Mouse (Mus musculus) liver, embryonic 15.5 days (tissue): Measurements from ENCODE around the gene Cdk6. TPM values are rescaled to one million over a fixed set of nuclear protein-coding genes. Genes with fewer than 3 reads are reported as not detected.
"Not testable (repeated sequence)": the region's sequence is repeated elsewhere in the genome, so short reads cannot be mapped to it uniquely, and the experiment has no call there.

Experiments used
- ATAC-seq: fragments of 200-750 bp; cut with Nextera tagmentation; 2 replicates; pipeline ENCODE4 v1.8.0; 2017; ENCODE audit warnings: moderate number of reproducible peaks, mild to moderate bottlenecking, moderate library complexity; ENCODE audit not compliant: insufficient read depth
- H3K27ac ChIP-seq: fragments of 300-500 bp; sonication (generic); replicated peaks from 2 replicates; pipeline ENCODE4 v1.5.1; 2015; ENCODE audit warnings: mild to moderate bottlenecking, inconsistent platforms
- H3K27me3 ChIP-seq: fragments of 300-500 bp; sonication (generic); 2 replicates; pipeline ENCODE4 v1.6.1; 2015; ENCODE audit warnings: mild to moderate bottlenecking, inconsistent platforms
- H3K36me3 ChIP-seq: fragments of 300-500 bp; sonication (generic); replicated peaks from 2 replicates; pipeline ENCODE4 v1.6.1; 2015; ENCODE audit warnings: moderate library complexity, mild to moderate bottlenecking, inconsistent platforms
- H3K4me1 ChIP-seq: fragments of 300-500 bp; sonication (generic); replicated peaks from 2 replicates; pipeline ENCODE4 v1.6.1; 2015; ENCODE audit warnings: inconsistent platforms
- H3K4me2 ChIP-seq: fragments of 300-500 bp; sonication (generic); 2 replicates; pipeline ENCODE4 v1.6.1; 2015; ENCODE audit warnings: moderate library complexity, mild to moderate bottlenecking, inconsistent platforms
- H3K4me3 ChIP-seq: fragments of 300-500 bp; sonication (generic); replicated peaks from 2 replicates; pipeline ENCODE4 v1.5.1; 2015; ENCODE audit warnings: mild to moderate bottlenecking, inconsistent platforms
- H3K9ac ChIP-seq: fragments of 300-500 bp; sonication (generic); 2 replicates; pipeline ENCODE4 v1.6.1; 2015; ENCODE audit warnings: moderate library complexity, mild to moderate bottlenecking, inconsistent platforms
- H3K9me3 ChIP-seq: fragments of 300-500 bp; sonication (generic); replicated peaks from 2 replicates; pipeline ENCODE4 v1.6.1; 2016; ENCODE audit warnings: inconsistent platforms
- WGBS: fragments of 180-500 bp; shearing (Covaris S2); methylation state at CpG from one replicate; pipeline ENCODE4 v1.1.7; 2015; ENCODE audit warnings: mixed read lengths; ENCODE audit not compliant: insufficient replicate concordance; 5-methylcytosine and 5-hydroxymethylcytosine counted together
- polyA plus RNA-seq: library from polyadenylated mRNA; unstranded; fragments of >200 nt; fragmentation: Nextera tagmentation; extraction: Ambion mirVana; gene quantifications from 2 replicates; pipeline ENCODE4 v1.2.1, GENCODE M21; 2015

Cdk6 gene
- polyA plus RNA-seq, 1 experiment from 2014 or later, result 19.2 TPM

- Histone ChIP-seq H3K36me3 (0 out of 2 replicates have a peak, but pooled peaks cover 7% of the 10 kb centered on the region), H3K9me3 (no peaks in the 10 kb centered on the region)
- WGBS, result 76% methylated on average over 6 of the region's 6 CpGs
Measured at GRCm38 (mm10) chr5:3396214-3396613, 54.9 kb downstream of the Cdk6 start.

GRCm38 (mm10) chr5:3396910-3397575, 55.8 kb downstream of the Cdk6 start:
- Histone ChIP-seq H3K4me2 (no peak overlapping the region), H3K27ac (no peak overlapping the region), H3K4me3 (no peak overlapping the region), H3K4me1 (peaks cover 10% of the 10 kb centered on the region; the same call in 1 of the 2 replicates), H3K9me3 (no peaks in the 10 kb centered on the region), H3K36me3 (0 out of 2 replicates have a peak, but pooled peaks cover 3% of the 10 kb centered on the region), H3K9ac (no peak overlapping the region), H3K27me3 (no peaks in the 10 kb centered on the region)
- 74% methylated on average over 11 of the region's 11 CpGs for WGBS
- no peak for ATAC-seq

More at GRCm38 (mm10) chr5:3396214-3396613, 54.9 kb downstream of the Cdk6 start:
- Histone ChIP-seq H3K27ac (no peak overlapping the region), H3K27me3 (no peaks in the 10 kb centered on the region), H3K4me1 (peaks cover 10% of the 10 kb centered on the region; the same call in 1 of the 2 replicates), H3K9ac (no peak overlapping the region), H3K4me3 (no peak overlapping the region), H3K4me2 (no peak overlapping the region)
- no peak for ATAC-seq

- Histone ChIP-seq H3K4me1 (peaks cover 4% of the 10 kb centered on the region; the same call in 1 of the 2 replicates), H3K4me3 (no peak overlapping the region), H3K4me2 (no peak overlapping the region), H3K9ac (no peak overlapping the region), H3K36me3 (0 out of 2 replicates have a peak, but pooled peaks cover 3% of the 10 kb centered on the region), H3K9me3 (no peaks in the 10 kb centered on the region), H3K27ac (no peak overlapping the region), H3K27me3 (no peaks in the 10 kb centered on the region)
- no peak for ATAC-seq
- WGBS, result 73% methylated on average over 7 of the region's 7 CpGs
Measured at GRCm38 (mm10) chr5:3399784-3400494, 58.7 kb downstream of the Cdk6 start.

- ATAC-seq, result no peak
- H3K4me3 ChIP-seq, result no peak overlapping the region
- no peaks in the 10 kb centered on the region for H3K27me3 ChIP-seq
- no peak overlapping the region for H3K9ac ChIP-seq
- H3K27ac ChIP-seq, result no peak overlapping the region
- WGBS, result 38% methylated on average over 6 of the region's 6 CpGs
- H3K4me1 ChIP-seq, result no peaks in the 10 kb centered on the region
- no peaks in the 10 kb centered on the region for H3K36me3 ChIP-seq
- H3K9me3 ChIP-seq, result no peaks in the 10 kb centered on the region
- no peak overlapping the region for H3K4me2 ChIP-seq
Measured at GRCm38 (mm10) chr5:3405102-3405501, 63.8 kb downstream of the Cdk6 start.

- Histone ChIP-seq H3K27ac (no peak overlapping the region), H3K4me2 (no peak overlapping the region), H3K4me3 (no peak overlapping the region), H3K9ac (no peak overlapping the region), H3K27me3 (no peaks in the 10 kb centered on the region), H3K9me3 (no peaks in the 10 kb centered on the region), H3K4me1 (no peaks in the 10 kb centered on the region), H3K36me3 (no peaks in the 10 kb centered on the region)
- WGBS, result 76% methylated on average over 6 of the region's 6 CpGs
- no peak for ATAC-seq
Measured at GRCm38 (mm10) chr5:3405503-3405902, 64.2 kb downstream of the Cdk6 start.

- 75% methylated on average over 9 of the region's 9 CpGs for WGBS
- H3K9ac ChIP-seq, result no peak overlapping the region
- H3K4me1 ChIP-seq, result no peaks in the 10 kb centered on the region
- no peaks in the 10 kb centered on the region for H3K9me3 ChIP-seq
- no peak overlapping the region for H3K27ac ChIP-seq
- H3K4me3 ChIP-seq, result no peak overlapping the region
- H3K4me2 ChIP-seq, result no peak overlapping the region
- H3K27me3 ChIP-seq, result no peaks in the 10 kb centered on the region
- no peaks in the 10 kb centered on the region for H3K36me3 ChIP-seq
- ATAC-seq, result no peak
Measured at GRCm38 (mm10) chr5:3407926-3408325, 66.6 kb downstream of the Cdk6 start.

GRCm38 (mm10) chr5:3418183-3418582, 76.9 kb downstream of the Cdk6 start:
- not testable (repeated sequence) for H3K9me3 ChIP-seq, H3K27me3 ChIP-seq, H3K27ac ChIP-seq, H3K4me1 ChIP-seq, H3K4me2 ChIP-seq, H3K36me3 ChIP-seq, H3K9ac ChIP-seq, H3K4me3 ChIP-seq
- WGBS, result 68% methylated on average over 1 of the region's 1 CpGs
- peak; percentile 79 for ATAC-seq

- Histone ChIP-seq H3K27me3 (no peaks in the 10 kb centered on the region), H3K9me3 (no peaks in the 10 kb centered on the region), H3K4me1 (no peaks in the 10 kb centered on the region; the same call in 1 of the 2 replicates), H3K27ac (no peak overlapping the region), H3K4me3 (no peak overlapping the region), H3K4me2 (no peak overlapping the region), H3K36me3 (no peaks in the 10 kb centered on the region), H3K9ac (no peak overlapping the region)
- WGBS, result 59% methylated on average over 10 of the region's 10 CpGs
- ATAC-seq, result peak; percentile 36; the same call in 1 of the 2 replicates
Measured at GRCm38 (mm10) chr5:3420094-3420831, 79.0 kb downstream of the Cdk6 start.

- Histone ChIP-seq H3K4me1 (no peaks in the 10 kb centered on the region; the same call in 1 of the 2 replicates), H3K9me3 (no peaks in the 10 kb centered on the region), H3K9ac (no peak overlapping the region), H3K27ac (0 out of 2 replicates have a peak overlapping the region, but pooled peaks have one; percentile 6), H3K27me3 (no peaks in the 10 kb centered on the region), H3K36me3 (no peaks in the 10 kb centered on the region), H3K4me2 (no peak overlapping the region), H3K4me3 (no peak overlapping the region)
- no peak for ATAC-seq
- WGBS, result 62% methylated on average over 3 of the region's 3 CpGs
Measured at GRCm38 (mm10) chr5:3420832-3421228, 79.5 kb downstream of the Cdk6 start.

GRCm38 (mm10) chr5:3433131-3433700, 91.9 kb downstream of the Cdk6 start:
- not testable (repeated sequence) for H3K36me3 ChIP-seq

GRCm38 (mm10) chr5:3434105-3434504, 92.8 kb downstream of the Cdk6 start:
- H3K27me3 ChIP-seq, H3K27ac ChIP-seq, H3K36me3 ChIP-seq, H3K4me2 ChIP-seq, H3K9me3 ChIP-seq, ATAC-seq, H3K4me3 ChIP-seq, H3K9ac ChIP-seq, H3K4me1 ChIP-seq: not testable (repeated sequence)
- WGBS, result 79% methylated on average over 5 of the region's 5 CpGs

More at GRCm38 (mm10) chr5:3433131-3433700, 91.9 kb downstream of the Cdk6 start:
- not testable (repeated sequence) for ATAC-seq, H3K27me3 ChIP-seq, H3K4me2 ChIP-seq, H3K9ac ChIP-seq, H3K4me1 ChIP-seq, H3K9me3 ChIP-seq, H3K27ac ChIP-seq, H3K4me3 ChIP-seq
- WGBS, result 78% methylated on average over 20 of the region's 20 CpGs
